8 mouse cellular contexts compared by ENCODE assay signal in the genomic region with DNA sequence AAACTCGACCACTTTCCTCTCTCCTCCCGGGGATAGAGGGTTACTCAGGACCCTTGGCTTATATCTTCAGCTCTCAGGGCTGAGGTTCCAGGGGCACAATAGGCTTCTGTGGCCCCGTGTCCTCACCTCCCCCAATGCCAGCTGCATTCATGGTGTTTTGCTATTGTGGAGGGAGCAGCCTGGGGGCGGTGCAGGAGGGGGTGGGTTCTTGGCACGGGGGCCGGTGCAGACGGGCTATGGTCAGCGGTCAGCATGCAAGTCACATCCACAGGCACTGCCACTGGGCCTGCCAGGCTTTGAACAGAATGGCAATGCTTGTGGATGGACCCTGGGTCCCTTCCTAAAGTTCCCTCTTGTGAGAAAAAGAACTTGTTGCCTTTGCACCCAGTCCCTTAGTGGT. TPM values are rescaled to one million over a fixed set of nuclear protein-coding genes. Genes with fewer than 3 reads are reported as not detected.
DNase-seq lines count a peak whose midpoint lies in the region; ATAC-seq lines count a peak whose summit lies in the region.

No protein-coding gene starts in this region.

- ATAC-seq in kidney, embryonic 14.5 days (ENCODE audit: low FRiP score, low TSS enrichment) = no peak
- peak; percentile 69 for ATAC-seq in hindbrain, embryonic 12.5 days (ENCODE audit: low FRiP score)

- peak overlapping the region; percentile 73 for H3K4me2 ChIP-seq in kidney, embryonic 14.5 days (replicated peaks; ENCODE audit: low read depth, low read length)
- H3K4me2 ChIP-seq in hindbrain, embryonic 12.5 days (replicated peaks) = peak overlapping the region; percentile 95

- no peaks in the 10 kb centered on the region for H3K9me3 ChIP-seq in kidney, embryonic 14.5 days (ENCODE audit: control insufficient read depth, low read length)
- no peaks in the 10 kb centered on the region for H3K9me3 ChIP-seq in hindbrain, embryonic 12.5 days (replicated peaks)
- no peaks in the 10 kb centered on the region for H3K9me3 ChIP-seq in limb, embryonic 10.5 days (replicated peaks)

- no peaks in the 10 kb centered on the region for H3K36me3 ChIP-seq in kidney, embryonic 14.5 days (ENCODE audit: control insufficient read depth, insufficient read depth, low read length)
- no peaks in the 10 kb centered on the region for H3K36me3 ChIP-seq in hindbrain, embryonic 12.5 days
- H3K36me3 ChIP-seq in limb, embryonic 10.5 days = no peaks in the 10 kb centered on the region

- no peak for DNase-seq in kidney, adult 8-10 months
- DNase-seq in cerebellum, postnatal 14 days = peak; percentile 40 to 57
- no peak for DNase-seq in limb, embryonic 10.5 days (ENCODE audit: low spot score)
- DNase-seq in right cerebral cortex, postnatal 25 days = peak; percentile 53
- DNase-seq in urinary bladder, postnatal 25 days (ENCODE audit: low spot score) = no peak
- DNase-seq in embryo, embryonic 9.5 days (ENCODE audit: extremely low spot score) = no peak

- 22% methylated on average over 8 of the region's 8 CpGs for WGBS in kidney, embryonic 14.5 days
- WGBS in hindbrain, embryonic 12.5 days = 13% methylated on average over 8 of the region's 8 CpGs
- 63% methylated on average over 8 of the region's 8 CpGs for WGBS in limb, embryonic 10.5 days

- H3K4me3 ChIP-seq in kidney, embryonic 14.5 days (ENCODE audit: low read length) = peak overlapping the region; percentile 77; the same call in 1 of the 2 replicates
- H3K4me3 ChIP-seq in hindbrain, embryonic 12.5 days = peak overlapping the region; percentile 65; the same call in 1 of the 2 replicates
- H3K4me3 ChIP-seq in limb, embryonic 10.5 days = peak overlapping the region; percentile 8; the same call in 1 of the 2 replicates

- no peak overlapping the region for H3K27ac ChIP-seq in kidney, embryonic 14.5 days (ENCODE audit: low read depth, low read length)
- H3K27ac ChIP-seq in hindbrain, embryonic 12.5 days = peak overlapping the region; percentile 68
- H3K27ac ChIP-seq in limb, embryonic 10.5 days = peak overlapping the region; percentile 90; the same call in 1 of the 2 replicates

- H3K27me3 ChIP-seq in kidney, embryonic 14.5 days (ENCODE audit: control insufficient read depth, insufficient read depth, low read length) = no peaks in the 10 kb centered on the region
- peaks cover 12% of the 10 kb centered on the region; the same call in 1 of the 2 replicates for H3K27me3 ChIP-seq in hindbrain, embryonic 12.5 days
- 0 out of 2 replicates have a peak, but pooled peaks cover 5% of the 10 kb centered on the region for H3K27me3 ChIP-seq in limb, embryonic 10.5 days (ENCODE audit: low read depth, poor library complexity, severe bottlenecking)

- H3K4me1 ChIP-seq in kidney, embryonic 14.5 days (ENCODE audit: control insufficient read depth, insufficient read depth, low read length) = peaks cover 27% of the 10 kb centered on the region
- peaks cover 52% of the 10 kb centered on the region for H3K4me1 ChIP-seq in hindbrain, embryonic 12.5 days
- peaks cover 54% of the 10 kb centered on the region for H3K4me1 ChIP-seq in limb, embryonic 10.5 days

- H3K9ac ChIP-seq in kidney, embryonic 14.5 days (ENCODE audit: low read depth, low read length) = 0 out of 2 replicates have a peak overlapping the region, but pooled peaks have one; percentile 20
- H3K9ac ChIP-seq in hindbrain, embryonic 12.5 days = peak overlapping the region; percentile 18; the same call in 1 of the 2 replicates

RNA-seq across cellular contexts. Expression of a gene that starts 2.9 kb away (rescaled TPM):
- 17.0 and 24.0 TPM in 2 replicates for polyA plus RNA-seq in kidney, embryonic 14.5 days (2014; fragmentation: Nextera tagmentation; extraction: Ambion mirVana)
- 25.1 and 31.5 TPM in 2 replicates for polyA plus RNA-seq in hindbrain, embryonic 12.5 days (2016; fragmentation: Nextera tagmentation; extraction: Ambion mirVana)
- 9.9 and 17.0 TPM in 2 replicates for polyA plus RNA-seq in limb, embryonic 10.5 days (2016; fragmentation: Nextera tagmentation; extraction: Ambion mirVana)

Comparison
In these comparisons a context has a peak if more than half of its experiments do, and no peak if none do; other contexts are left out.
1. H3K4me3 ChIP-seq: peak in every context shown above with its lines; median percentile 77 in kidney, embryonic 14.5 days; 65 in hindbrain, embryonic 12.5 days; 8 in limb, embryonic 10.5 days.
2. DNase-seq: peak in cerebellum, postnatal 14 days (2 of 2) and right cerebral cortex, postnatal 25 days (single experiment); none in kidney, adult 8-10 months (0 of 2), limb, embryonic 10.5 days (single experiment), urinary bladder, postnatal 25 days (single experiment) and embryo, embryonic 9.5 days (single experiment).